Mouse (Mus musculus): ENCODE measurements around the gene Lsm7.
A peak's percentile ranks its signal among the peaks of the same experiment; 100 is the strongest.
"Not testable (repeated sequence)": the region's sequence is repeated elsewhere in the genome, so short reads cannot be mapped to it uniquely, and the experiment has no call there.

The Lsm7 gene

DNA sequence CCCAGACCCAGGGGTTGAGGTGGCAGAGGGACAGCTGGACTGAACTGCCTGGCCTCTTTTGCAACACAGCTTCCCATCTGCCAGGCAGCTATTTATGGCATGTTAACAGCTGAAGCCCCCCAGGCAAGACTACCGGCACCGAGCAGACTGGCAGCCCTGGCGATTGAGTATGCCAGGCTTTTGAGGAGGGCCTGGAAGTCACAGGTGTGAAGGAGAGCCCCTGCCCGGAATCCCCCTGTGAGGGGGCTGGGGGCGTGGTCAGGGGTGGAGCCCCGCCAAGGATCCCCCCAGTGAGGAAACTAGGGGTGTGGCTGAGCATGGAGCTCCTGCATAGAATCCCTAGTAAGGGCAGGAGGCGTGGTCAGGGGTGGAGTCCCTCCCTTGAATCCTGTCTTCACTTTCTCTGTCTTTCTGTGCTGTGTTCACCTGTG lies 18.0 kb downstream of the Lsm7 start:
- DNase-seq (ENCODE audit: low spot score in 2 of 2), result no peak

DNA sequence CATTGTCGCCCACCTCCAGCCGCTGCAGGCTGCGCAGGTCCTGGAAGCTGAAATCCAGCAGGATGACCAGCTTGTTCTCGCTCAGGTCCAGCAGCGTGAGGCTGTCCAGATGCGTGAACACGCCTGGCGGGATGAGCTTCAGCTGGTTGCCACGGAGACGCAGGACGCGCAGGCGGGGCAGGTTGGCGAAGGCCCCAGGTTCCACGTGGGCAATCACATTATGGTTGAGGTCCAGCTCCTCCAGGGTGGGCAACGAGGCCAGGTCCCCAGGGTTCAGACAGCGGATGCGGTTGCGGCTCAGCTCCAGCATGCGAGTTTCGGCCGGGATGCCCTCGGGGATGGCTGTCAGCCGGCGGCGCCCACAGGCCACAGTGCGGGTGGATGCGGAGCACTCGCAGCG lies 19.4 kb downstream of the Lsm7 start:
- DNase-seq (ENCODE audit: low spot score in 2 of 2), result no peak

DNA sequence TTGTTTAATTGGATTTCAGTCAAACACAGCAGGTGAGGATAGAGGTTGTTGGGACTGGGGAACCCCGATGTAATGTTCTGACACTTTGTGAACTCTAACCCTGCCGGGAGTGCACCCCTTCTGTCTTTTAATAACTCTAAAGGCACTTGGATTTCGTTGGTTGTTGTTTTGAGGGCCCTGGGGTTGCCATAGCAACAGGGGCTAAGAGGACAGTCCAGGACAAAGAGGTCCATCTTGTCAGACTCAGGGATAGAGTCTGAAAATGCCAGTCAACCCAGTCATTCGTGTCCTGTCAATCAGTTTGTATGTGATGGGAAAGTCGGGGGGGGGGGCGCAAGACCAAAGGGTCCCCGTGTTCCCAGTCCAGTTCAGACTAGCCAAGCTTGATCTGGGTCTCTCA lies 22.2 kb downstream of the Lsm7 start:
- no peak for DNase-seq (ENCODE audit: low spot score in 2 of 2)

DNA sequence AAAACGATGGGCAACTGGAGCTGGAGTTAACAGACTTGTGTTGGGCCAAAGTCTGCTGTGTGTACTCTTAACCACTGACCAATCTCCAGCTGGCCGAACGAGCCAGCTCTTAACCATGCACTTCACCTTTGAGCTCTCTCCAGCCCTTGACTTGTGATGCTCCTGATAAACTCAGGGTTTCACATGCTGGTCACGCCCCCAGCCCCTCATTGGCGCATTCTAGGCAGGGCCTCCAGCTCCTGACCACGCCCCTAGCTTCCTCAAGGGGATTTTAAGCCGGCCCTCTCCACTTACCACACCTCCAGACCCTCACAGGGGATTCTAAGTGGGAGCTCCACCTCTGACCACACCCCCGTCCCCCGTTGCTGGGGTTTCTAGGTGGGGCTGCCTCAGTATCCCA lies 23.9 kb downstream of the Lsm7 start:
- DNase-seq (ENCODE audit: low spot score in 2 of 2), result no peak

DNA sequence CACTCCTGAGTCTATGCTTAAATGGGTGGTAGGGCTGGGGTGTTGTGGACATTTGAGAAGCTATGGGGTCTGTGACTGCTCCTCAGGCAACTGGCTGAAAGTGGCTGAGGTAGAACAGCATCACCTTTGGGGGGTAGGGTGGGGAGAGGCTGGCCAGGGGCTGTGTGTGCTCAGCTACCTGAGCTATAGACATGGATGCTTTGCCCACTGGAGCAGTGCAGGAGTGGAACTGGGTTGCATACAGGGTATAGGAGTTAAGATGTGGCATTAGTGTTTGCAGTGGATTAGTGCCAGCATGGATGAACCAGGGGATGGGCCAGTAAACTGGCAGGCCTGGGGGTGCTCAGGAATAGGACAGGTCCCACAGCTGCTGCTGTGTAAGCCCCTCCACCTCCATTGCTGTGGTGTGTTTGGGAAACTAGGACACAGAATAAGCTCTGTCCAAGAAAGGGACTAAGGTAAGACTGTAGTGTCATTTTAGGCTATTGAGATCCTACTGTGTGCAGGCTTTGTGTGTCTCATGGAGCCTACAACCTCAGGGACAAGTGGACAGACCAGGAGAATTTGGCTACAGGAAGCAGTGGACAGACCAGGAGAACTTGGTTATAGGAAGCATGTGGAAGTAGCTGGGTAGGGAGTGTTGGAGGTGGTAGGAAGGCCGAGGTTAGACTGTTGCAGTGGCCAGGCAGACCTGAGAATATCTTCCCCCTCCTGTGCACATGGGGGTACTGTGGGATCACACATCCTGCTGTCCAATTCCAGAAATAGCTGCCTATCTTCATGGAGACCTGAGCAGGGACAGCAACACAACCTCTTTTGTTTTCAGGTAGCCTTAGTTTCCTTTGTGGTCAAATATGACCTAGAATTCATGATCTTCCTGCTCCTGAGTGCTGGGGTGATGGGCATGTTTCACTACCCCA lies 25.4 kb downstream of the Lsm7 start:
- no peak for DNase-seq (ENCODE audit: low spot score in 2 of 2)

DNA sequence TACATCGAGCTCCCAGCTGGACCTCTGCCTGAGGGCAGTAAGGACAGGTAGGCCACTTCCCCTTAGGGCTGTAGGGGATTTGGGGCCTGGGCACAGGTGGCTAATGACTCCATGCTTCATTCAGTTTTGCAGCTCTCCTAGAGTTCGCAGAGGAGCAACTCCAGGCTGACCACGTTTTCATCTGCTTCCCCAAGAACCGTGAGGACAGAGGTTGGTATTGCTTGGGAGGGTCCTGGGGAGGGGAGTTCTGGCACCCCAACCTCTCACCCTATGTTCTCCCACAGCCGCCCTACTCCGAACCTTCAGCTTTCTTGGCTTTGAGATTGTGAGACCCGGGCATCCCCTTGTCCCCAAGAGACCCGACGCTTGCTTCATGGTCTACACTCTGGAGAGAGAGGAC lies 26.4 kb downstream of the Lsm7 start:
- not testable (repeated sequence) for DNase-seq (ENCODE audit: low spot score in 2 of 2)

DNA sequence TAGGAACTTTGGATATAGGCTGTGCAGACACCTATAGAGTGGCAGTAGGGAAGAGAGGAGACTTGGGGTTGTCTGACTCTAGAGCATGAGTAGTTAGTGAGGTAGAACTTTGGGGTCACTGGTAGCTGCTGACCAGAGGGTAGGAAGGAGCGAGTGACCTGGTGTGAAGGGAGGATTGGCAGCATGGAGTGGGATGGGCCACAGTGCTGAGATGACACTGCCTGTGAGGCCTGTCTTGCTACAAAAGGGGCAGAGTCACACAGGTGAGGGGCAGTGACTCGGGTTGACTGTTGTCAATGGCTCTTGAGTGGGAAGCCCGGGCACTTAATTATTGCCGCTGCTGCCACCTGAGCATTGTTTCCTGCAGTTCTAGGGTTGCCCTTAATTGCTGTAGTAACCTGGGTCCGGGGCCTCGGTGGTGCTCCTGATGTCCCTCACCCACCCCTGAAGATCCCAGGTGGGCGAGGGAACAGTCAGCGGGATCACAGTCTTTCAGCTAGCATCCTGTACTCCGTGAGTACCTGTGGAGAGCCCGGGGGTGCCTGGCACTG lies 27.1 kb downstream of the Lsm7 start:
- no peak for DNase-seq (ENCODE audit: low spot score in 2 of 2)

DNA sequence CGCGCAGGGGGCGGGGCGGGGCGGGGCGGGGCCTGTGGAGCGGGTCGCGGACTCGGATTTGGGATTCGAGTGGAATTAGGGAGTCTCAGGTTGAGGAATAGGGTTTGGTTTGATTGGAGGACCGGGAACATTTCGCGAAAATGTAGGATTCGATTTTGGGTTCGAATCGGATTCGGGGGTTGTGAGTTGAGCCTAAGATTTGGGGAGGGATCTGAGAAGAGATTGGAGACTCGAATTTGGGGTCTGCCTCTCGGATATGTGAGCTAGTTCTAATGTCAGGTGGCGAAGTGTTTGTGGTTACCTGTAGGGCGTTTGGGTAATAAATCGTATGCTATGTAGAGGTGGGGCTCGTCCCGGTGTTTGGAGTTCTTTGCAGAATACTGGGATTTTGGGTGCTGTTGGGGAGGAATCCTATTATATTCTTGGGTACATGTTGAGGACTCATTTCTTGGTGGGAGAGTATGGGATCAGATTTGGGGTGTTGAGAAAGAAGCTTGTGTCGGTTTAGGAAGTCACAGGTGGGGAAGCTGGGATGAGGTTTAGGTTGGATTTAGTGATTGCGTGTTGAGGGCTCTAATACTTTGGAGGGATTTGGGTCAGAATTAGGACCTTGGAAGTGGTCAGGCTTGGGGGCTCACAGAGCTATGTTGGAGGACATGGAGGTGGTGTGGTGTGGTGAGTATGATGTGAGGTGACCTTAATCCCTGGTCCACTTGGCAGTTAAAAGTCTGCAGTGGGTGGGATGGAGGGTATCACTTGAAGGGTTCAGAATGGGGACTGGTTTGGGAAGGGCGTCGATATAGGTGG lies 27.7 kb downstream of the Lsm7 start:
- no peak for DNase-seq (ENCODE audit: low spot score in 2 of 2)

DNA sequence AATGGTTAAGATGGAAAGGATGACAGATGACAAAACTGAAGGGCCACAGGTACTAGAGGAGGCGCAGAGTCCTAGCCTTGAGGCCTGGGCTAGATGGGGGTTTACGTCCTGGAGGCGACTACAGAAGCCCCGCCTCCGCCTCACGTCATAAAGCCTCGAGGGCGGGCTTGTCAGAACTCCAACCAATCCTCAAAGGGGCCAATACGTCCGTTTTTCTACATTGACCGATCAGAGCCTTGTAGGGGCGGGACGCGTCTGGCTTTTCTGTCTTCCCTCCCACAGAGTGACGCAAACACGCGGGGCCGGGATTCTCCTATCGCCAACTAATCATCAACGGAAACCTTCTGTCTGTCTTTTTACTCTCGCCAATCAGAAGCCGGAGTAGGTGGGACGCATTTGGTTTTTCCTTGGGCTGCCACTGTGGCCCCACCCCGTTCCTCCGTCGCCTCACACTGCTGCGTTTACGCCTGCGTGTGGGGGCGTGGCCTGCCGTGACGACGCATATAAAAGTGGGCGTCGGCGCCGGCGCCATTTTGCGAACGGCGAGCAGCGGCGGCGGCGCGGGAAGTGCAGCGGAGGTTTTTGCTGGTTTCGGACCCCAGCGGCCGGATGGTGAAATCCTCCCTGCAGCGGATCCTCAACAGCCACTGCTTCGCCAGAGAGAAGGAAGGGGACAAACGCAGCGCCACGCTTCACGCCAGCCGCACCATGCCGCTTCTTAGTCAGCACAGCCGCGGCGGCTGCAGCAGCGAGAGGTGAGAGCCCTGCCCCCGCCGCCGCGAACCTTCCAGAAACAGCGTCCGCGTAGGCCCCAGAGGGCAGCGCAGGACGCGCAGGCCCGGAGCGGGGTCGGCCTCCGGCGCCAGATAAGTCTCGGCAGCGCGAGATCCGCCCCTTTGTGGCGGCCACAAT lies 28.6 kb downstream of the Lsm7 start, which contains the start of gene Oaz1:
Oaz1 (plus strand) TSS at position 506 of the 912 bp plus-strand sequence.
- DNase-seq (ENCODE audit: low spot score in 2 of 2), result peak; percentile 100

DNA sequence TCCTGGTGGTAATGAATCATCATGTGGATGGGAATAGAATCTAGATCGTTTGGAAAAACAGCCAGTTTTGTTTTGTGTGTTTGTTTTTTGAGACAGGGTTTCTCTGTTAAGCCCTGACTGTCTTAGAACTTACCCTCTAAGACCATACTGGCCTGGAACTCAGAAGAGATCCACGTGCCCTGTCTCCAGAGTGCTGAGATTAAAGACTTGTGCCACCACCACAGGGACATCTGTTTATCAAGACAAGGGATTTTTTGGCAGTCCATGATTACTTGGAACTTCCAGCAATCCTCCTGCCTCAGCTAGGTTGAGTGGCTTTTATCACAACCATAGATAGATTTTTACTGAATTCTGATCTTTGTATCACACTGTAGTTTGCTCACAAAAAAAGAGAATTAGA lies 30.2 kb downstream of the Lsm7 start:
- no peak for DNase-seq (ENCODE audit: low spot score in 2 of 2)

DNA sequence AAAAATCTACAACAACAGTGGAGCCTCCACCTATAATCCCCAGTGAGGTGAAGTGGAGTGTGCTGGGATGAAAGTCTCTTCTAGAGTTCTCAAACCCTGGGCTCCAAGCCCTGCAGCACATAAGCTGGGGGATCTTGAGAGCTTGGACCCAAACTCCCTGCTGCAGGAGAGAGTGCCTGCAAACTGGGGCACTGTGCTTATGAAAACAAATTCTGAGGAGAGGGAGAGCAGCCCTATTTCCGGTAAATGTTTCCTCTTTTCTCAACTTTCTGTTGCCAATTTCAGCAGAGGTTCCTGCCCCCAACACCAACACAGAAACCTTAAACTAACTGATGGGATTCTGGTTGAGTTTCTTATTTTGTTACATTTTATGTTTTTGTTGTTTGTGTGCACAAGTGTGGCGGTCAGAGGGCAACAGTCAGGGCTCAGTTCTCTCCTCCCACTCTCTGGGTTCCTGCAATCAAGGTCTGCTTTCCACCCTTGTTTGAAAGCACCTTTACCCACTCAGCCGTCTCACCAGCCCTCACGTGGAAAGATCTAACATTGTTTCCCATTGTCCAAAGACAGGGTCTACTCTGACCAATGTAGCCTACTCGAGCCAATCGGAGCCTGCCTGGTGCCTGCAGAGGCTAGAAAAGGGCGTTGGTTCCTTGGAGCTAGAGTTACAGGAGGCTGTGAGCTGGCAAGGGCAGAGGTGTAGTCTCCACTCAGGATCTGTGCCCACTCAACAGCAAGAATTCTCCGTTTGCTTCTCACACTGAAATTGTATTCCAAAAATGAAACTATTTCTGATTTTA lies 31.0 kb downstream of the Lsm7 start:
- DNase-seq (ENCODE audit: low spot score in 2 of 2), result no peak

DNA sequence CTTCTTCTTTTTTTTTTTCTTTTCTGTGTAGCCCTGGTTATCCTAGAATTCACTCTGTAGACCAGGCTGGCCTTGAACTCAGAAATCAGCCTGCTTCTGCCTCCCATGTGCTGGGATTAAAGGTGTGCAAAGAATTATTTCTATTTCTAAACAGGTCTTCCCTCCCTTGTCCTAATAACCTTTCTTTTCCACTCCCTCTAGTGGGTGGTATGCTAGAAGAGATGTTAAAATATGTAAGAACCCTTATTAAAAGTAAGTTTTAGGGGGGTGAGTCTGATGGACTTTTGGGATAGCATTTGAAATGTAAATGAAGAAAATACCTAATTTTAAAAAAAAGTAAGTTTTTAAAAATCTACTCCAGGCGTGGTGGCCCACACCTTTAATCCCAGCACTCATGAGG lies 31.7 kb downstream of the Lsm7 start:
- DNase-seq (ENCODE audit: low spot score in 2 of 2), result no peak

DNA sequence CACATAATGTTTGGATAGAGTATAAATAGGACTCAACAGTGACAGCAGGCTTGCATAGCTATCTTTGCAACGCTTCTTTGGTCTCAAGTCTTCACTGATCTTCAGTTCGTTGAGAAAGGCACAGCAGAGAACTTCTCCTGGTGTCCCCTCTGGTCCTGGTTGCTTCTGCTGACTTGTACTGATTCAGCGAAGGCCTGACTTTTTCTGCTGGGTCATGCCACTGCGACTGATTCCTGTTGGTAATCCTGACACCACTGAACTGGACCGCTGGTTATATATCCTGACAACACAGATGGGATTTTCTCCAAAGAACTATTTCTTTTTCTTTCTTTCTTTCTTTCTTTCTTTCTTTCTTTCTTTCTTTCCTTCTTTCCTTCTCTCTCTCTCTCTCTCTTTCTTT lies 32.5 kb downstream of the Lsm7 start:
- DNase-seq (ENCODE audit: low spot score in 2 of 2), result no peak

DNA sequence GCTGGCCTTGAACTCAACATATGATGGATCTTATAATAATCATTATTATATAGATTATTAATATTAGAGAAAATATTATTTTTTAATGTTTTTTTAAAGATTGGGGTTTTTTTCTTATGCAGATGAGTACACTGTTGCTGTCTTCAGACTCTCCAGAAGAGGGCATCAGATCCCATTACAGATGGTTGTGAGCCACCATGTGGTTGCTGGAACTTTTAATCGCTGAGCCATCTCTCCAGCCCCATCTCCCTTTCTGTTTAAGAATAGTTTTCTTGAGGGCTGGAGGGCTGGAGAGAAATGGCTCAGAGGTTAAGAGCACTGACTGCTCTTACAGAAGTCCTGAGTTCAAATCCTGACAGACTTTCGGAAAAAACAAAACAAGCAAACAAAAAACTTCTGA lies 33.0 kb downstream of the Lsm7 start:
- no peak for DNase-seq (ENCODE audit: low spot score in 2 of 2)

DNA sequence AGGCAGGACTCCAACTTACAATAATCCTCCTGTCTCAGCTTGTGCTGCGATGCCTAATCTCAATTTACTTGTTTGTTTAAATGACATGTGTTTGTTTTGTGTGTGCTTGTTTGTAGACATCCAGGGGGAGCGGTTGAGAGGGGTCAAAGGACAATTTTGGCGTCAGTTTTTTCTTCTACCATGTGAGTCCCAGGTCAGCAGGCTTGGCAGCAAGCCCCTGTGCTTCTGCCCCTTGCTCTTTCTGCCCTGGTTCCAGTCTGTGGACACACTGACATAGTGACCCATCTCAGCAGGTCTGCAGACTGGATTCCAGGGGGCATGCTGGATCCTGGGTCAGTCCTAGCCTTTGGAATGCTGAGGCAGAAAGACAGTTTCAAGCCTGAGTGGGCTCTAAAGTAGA lies 35.6 kb downstream of the Lsm7 start:
- no peak for DNase-seq (ENCODE audit: low spot score in 2 of 2)

DNA sequence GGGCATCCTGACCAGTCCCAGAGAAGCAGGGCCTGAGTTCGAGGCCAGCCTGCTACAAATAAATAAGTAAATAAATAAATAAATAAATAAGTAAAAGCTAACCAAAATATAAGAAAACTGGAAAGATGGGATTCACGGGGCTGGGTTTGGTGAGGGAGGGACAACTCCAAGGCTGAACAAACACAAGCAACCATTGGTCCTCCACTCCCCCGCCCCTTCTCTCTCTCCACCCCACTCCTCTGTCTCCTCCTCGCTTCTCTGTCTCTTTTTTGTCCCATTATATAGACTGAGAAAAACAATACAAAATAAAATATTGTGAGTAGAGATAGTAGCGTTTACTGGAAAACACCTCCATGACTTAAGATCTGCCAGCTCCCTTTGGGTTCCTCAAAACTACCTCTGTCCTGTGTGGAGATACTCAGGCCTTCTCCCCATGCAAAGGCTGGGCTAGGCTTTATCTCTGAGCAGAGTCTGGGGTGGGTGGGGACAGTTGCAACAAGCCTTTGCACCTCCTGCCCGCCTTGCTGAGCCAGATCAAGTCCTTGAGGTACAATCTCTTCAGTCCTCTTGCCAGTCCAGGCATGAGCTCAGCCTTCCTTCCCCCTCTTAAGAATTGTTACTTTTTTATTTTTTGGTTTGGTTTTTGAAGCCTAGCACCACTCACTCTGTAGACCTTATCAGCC lies 36.3 kb downstream of the Lsm7 start:
- DNase-seq (ENCODE audit: low spot score in 2 of 2), result no peak

DNA sequence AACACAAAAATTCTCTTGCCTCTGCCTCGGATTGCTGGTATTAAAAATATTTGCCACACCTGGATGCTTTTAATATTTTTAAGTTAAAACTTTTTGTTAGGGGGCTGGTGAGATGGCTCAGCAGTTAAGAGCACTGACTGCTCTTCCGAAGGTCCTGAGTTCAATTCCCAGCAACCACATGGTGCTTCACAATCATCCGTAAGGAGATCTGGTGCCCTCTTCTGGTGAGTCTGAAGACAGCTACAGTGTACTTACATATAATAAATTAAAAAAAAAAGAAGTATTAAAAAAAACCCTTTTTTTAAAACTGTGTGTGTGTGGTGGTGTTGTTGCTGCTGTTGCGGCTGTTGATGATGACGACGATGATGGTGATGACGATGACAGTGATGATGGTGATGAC lies 37.1 kb downstream of the Lsm7 start:
- DNase-seq (ENCODE audit: low spot score in 2 of 2), result not testable (repeated sequence)

DNA sequence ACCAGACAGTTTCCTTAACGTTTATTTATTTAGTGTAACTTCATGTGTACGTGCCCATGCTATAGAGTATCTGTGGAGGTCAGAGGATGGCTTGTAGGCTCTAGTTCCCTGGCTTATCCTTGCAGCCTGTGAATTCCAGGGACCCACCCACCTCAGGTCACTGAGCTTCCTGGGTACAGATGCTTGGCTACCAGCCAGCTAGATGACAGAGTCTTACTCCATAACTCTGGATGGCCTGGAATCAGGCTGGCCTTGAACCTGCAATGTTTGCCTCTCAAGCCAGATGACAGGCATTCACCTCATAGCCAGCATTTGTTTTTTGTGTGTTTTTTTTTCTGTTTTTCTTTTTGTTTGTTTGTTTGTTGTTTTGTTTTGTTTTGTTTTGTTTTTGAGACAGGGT lies 37.8 kb downstream of the Lsm7 start:
- DNase-seq (ENCODE audit: low spot score in 2 of 2), result no peak

DNA sequence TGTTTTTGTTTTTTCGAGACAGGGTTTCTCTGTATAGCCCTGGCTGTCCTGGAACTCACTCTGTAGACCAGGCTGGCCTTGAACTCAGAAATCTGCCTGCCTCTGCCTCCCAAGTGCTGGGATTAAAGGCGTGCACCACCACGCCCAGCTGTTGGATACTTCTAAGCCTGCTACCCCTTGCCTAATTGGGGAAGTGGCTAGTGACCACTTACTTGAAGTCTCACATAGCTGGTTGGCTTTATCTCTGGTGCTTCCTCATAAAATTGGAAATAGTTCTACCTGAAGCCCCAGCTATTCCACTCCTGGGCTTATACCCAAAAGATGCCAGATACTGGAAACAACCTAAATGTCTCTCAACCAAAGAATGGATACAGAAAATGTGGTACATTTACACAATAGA lies 38.7 kb downstream of the Lsm7 start:
- DNase-seq (ENCODE audit: low spot score in 2 of 2), result not testable (repeated sequence)

DNA sequence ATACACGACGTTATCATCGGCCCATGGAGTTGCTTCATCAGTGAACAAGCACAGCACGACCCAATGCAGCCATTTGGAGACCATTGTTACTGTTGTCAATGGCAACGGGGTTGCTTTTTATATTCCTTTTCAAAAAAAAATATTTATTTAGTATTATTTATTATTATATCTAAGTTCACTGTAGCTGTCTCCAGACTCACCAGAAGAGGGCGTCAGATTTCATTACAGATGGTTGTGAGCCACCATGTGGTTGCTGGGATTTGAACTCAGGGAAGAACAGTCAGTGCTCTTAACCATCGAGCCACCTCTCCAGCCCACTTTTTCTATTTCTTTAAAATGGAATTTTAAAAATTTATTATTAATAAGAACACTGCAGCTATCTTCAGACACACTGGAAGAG lies 40.2 kb downstream of the Lsm7 start:
- DNase-seq (ENCODE audit: low spot score in 2 of 2), result no peak

Data from right cerebral cortex, postnatal 36 days (tissue).